Mouse (Mus musculus): ENCODE measurements around the gene Dcp1a.

- no peak for TF ChIP-seq CTCF (IDR thresholded peaks at IDR 0.05; ENCODE audit: extremely low read depth, insufficient read depth, insufficient read length, insufficient replicate concordance)
- no peak for TF ChIP-seq POLR2A (IDR thresholded peaks at IDR 0.05; ENCODE audit: low read depth, low read length)
Observed at GRCm38 (mm10) chr14:30429606-30430005, 49.7 kb upstream of the Dcp1a start.
